Mouse (Mus musculus): ENCODE results near the gene Art2b.
"Not testable (repeated sequence)": the region's sequence is repeated elsewhere in the genome, so short reads cannot be mapped to it uniquely, and the experiment has no call there.

DNA sequence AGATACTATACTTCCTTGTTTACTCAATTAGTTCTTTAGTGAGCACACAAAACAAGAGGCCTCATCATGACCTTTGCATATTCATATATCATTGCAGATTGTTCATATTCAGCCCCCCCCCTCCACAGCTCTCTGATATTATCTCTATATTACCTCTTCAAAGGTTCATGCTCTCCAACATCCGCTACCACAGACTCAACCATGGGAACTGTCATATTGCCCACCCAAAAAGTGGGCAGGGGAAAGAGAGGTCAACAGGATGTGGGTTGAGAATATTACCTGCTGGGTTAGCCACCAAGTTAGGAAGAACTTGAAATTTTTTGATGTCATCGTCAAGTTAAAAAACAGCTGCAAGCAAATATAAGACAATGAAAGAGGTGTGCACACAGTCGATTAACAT is 29.9 kb downstream of the Art2b start:
- not testable (repeated sequence) for TF ChIP-seq CTCF (IDR thresholded peaks at IDR 0.05; ENCODE audit: extremely low read depth, insufficient read depth, insufficient read length, insufficient replicate concordance); POLR2A (IDR thresholded peaks at IDR 0.05; ENCODE audit: low read depth, low read length)
